Mouse (Mus musculus) midbrain, embryonic 15.5 days (tissue): ENCODE data around the gene Zfp524. TPM values are rescaled to one million over a fixed set of nuclear protein-coding genes. Genes with fewer than 3 reads are reported as not detected.
A peak's percentile ranks its signal among the peaks of the same experiment; 100 is the strongest.

Experiments
- ATAC-seq: fragments of 200-750 bp; cut with Nextera tagmentation; replicated peaks from 2 replicates; pipeline ENCODE4 v1.8.0; 2017; ENCODE audit warnings: moderate TSS enrichment
- H3K27ac ChIP-seq: fragments of 300-500 bp; sonication (generic); 2 replicates; pipeline ENCODE4 v1.5.1; 2015; ENCODE audit warnings: mild to moderate bottlenecking, inconsistent platforms
- H3K27me3 ChIP-seq: fragments of 300-500 bp; sonication (generic); replicated peaks from 2 replicates; pipeline ENCODE4 v1.6.1; 2015; ENCODE audit warnings: inconsistent platforms
- H3K36me3 ChIP-seq: fragments of 300-500 bp; sonication (generic); replicated peaks from 2 replicates; pipeline ENCODE4 v1.6.1; 2015; ENCODE audit warnings: inconsistent platforms
- H3K4me1 ChIP-seq: fragments of 300-500 bp; sonication (generic); 2 replicates; pipeline ENCODE4 v1.6.1; 2015; ENCODE audit warnings: inconsistent platforms
- H3K4me2 ChIP-seq: fragments of 300-500 bp; sonication (generic); 2 replicates; pipeline ENCODE4 v1.6.1; 2015; ENCODE audit warnings: inconsistent platforms, mild to moderate bottlenecking, moderate library complexity
- H3K4me3 ChIP-seq: fragments of 300-500 bp; sonication (generic); 2 replicates; pipeline ENCODE4 v1.5.1; 2015; ENCODE audit warnings: mild to moderate bottlenecking, inconsistent platforms
- H3K9ac ChIP-seq: fragments of 300-500 bp; sonication (generic); 2 replicates; pipeline ENCODE4 v1.6.1; 2015; ENCODE audit warnings: mild to moderate bottlenecking, inconsistent platforms
- H3K9me3 ChIP-seq: fragments of 300-500 bp; sonication (generic); 2 replicates; pipeline ENCODE4 v1.6.1; 2016; ENCODE audit warnings: inconsistent platforms
- WGBS: fragments of 180-500 bp; shearing (Covaris S2); methylation state at CpG from one replicate; pipeline ENCODE4 v1.1.7; 2015; ENCODE audit warnings: mixed read lengths; 5-methylcytosine and 5-hydroxymethylcytosine counted together
- polyA plus RNA-seq: library from polyadenylated mRNA; unstranded; fragments of >200 nt; fragmentation: Nextera tagmentation; extraction: Ambion mirVana; gene quantifications from 2 replicates; pipeline ENCODE4 v1.2.1, GENCODE M21; 2015

The Zfp524 gene
- polyA plus RNA-seq, 1 experiment from 2014 or later = 7.1 TPM

DNA sequence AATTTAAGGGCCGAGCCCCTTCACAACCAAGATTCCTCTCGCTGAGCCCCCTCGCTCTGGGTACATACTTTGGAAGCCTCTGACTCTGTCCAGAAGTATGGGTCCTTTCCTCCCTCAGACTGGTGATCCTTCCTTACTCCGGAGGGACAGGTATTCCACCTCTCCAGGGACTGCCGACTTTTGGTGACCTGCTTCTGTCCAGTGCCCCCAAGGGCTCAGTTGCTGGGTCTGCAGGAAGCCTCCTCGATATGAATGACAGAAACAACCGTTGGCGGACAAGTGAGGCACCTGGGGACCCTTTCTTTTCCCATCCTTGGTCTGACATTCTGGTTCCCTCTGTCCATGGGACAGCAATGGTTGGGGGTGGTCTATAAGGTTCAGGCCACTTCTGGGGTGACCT is 43.2 kb downstream of the Zfp524 start:
- 30% methylated on average over 8 of the region's 8 CpGs for WGBS
- Histone ChIP-seq H3K4me2 (peak overlapping the region; percentile 63), H3K9me3 (no peaks in the 10 kb centered on the region), H3K9ac (peak overlapping the region; percentile 76), H3K36me3 (no peaks in the 10 kb centered on the region), H3K27ac (peak overlapping the region; percentile 82; the same call in 1 of the 2 replicates), H3K27me3 (peaks cover 31% of the 10 kb centered on the region), H3K4me1 (peaks cover 76% of the 10 kb centered on the region), H3K4me3 (peak overlapping the region; percentile 67)
- no peak for ATAC-seq

- WGBS = 32% methylated on average over 11 of the region's 11 CpGs
- peak overlapping the region; percentile 76 for H3K9ac ChIP-seq
- ATAC-seq = no peak
Measured at GRCm38 (mm10) chr7:5057804-5058203, 43.6 kb downstream of the Zfp524 start.

DNA sequence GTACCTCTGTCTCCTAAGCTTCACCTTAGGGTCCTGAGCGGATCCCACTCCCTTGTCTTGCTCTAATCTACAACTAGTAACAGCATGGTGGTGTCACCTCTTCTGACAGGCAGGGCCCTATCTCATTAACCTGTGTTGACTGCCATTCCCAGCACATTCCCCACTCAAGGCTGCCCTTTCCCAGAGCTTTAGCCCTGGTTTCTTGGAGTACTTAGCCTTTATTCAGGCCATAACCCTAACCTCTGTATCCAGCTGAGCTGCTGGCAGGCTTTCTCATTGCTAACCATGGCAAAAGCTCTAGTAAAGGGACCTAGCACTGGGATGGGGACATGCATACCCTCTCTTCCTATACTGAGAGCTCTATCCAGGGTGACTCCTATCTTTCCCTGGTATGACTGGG is 44.4 kb downstream of the Zfp524 start:
- ATAC-seq = no peak

More at GRCm38 (mm10) chr7:5057804-5058203, 43.6 kb downstream of the Zfp524 start:
- Histone ChIP-seq H3K27ac (no peak overlapping the region; the same call in 1 of the 2 replicates), H3K4me2 (peak overlapping the region; percentile 63), H3K4me1 (peaks cover 72% of the 10 kb centered on the region), H3K9me3 (no peaks in the 10 kb centered on the region), H3K36me3 (no peaks in the 10 kb centered on the region), H3K4me3 (peak overlapping the region; percentile 67), H3K27me3 (peaks cover 30% of the 10 kb centered on the region)

GRCm38 (mm10) chr7:5059421-5059820 is 45.2 kb downstream of the Zfp524 start:
- 94% methylated on average over 12 of the region's 12 CpGs for WGBS
- H3K4me2 ChIP-seq = peak overlapping the region; percentile 89
- no peaks in the 10 kb centered on the region for H3K36me3 ChIP-seq
- H3K27ac ChIP-seq = peak overlapping the region; percentile 99; the same call in 1 of the 2 replicates
- no peak overlapping the region for H3K4me3 ChIP-seq
- H3K27me3 ChIP-seq = peaks cover 15% of the 10 kb centered on the region
- H3K9me3 ChIP-seq = no peaks in the 10 kb centered on the region
- peak overlapping the region; percentile 88; the same call in 1 of the 2 replicates for H3K9ac ChIP-seq
- no peak for ATAC-seq
- peaks cover 71% of the 10 kb centered on the region for H3K4me1 ChIP-seq

More for the DNA sequence above, 44.4 kb downstream of the Zfp524 start:
- Histone ChIP-seq H3K27me3 (peaks cover 22% of the 10 kb centered on the region), H3K4me2 (no peak overlapping the region), H3K9me3 (no peaks in the 10 kb centered on the region), H3K4me1 (peaks cover 71% of the 10 kb centered on the region), H3K27ac (no peak overlapping the region), H3K36me3 (no peaks in the 10 kb centered on the region), H3K9ac (no peak overlapping the region), H3K4me3 (no peak overlapping the region; the same call in 1 of the 2 replicates)
- 91% methylated on average over 1 of the region's 1 CpGs for WGBS

GRCm38 (mm10) chr7:5060239-5060731 is 46.1 kb downstream of the Zfp524 start:
- WGBS = 3% methylated on average over 27 of the region's 27 CpGs
- H3K9ac ChIP-seq = peak overlapping the region; percentile 88
- 0 out of 2 replicates have a peak, but pooled peaks have one; percentile 0 for ATAC-seq

DNA sequence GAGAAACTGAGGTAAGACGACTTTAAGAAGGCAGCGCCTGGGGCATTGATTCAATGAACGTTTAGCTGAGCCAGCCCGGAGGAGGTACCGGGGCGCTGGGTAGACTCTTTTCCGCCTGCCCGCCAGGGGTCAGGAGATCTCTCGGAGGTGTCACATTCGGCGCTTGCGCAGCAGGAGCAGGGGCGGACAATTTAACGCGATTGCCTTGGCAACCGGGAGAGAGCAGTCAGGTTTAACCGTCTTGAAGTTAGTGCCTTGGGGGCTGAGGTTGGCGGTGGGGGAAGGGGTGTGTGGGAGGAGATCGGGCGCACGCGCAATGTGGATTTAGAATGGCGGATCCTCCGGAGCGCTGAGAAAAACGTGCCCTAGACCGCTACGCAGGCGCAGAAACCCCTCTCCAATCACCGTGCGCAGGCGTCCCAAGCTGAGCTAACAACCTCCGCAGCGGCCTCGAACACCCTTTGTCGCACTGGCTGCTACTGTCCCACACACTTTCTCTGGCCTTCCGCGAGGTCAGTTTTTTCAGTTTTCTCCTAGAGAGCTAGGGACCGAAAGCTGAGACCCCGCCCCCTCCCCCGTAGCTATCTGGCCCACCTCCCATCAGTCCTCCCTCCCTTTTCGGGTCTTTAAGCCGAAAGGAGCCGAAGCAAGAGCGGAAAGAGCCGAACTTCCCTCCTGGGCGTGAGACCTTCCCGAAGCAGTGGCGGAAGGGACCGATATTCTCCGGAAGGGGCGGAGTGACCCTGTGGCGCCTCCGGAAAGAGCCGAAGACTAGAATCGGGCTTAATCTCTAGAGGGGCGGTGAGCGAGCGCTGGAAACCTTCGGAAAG is 46.9 kb downstream of the Zfp524 start:
- Histone ChIP-seq H3K27me3 (no peaks in the 10 kb centered on the region), H3K36me3 (no peaks in the 10 kb centered on the region), H3K4me2 (peak overlapping the region; percentile 89), H3K9me3 (no peaks in the 10 kb centered on the region), H3K9ac (peak overlapping the region; percentile 88), H3K4me3 (peak overlapping the region; percentile 55), H3K27ac (peak overlapping the region; percentile 99), H3K4me1 (peaks cover 67% of the 10 kb centered on the region)
- peak; percentile 91 for ATAC-seq
- WGBS = under 1% methylated on average over 60 of the region's 60 CpGs

More at GRCm38 (mm10) chr7:5060239-5060731, 46.1 kb downstream of the Zfp524 start:
- H3K27me3 ChIP-seq = peaks cover 6% of the 10 kb centered on the region
- peaks cover 67% of the 10 kb centered on the region for H3K4me1 ChIP-seq
- peak overlapping the region; percentile 55 for H3K4me3 ChIP-seq
- no peaks in the 10 kb centered on the region for H3K9me3 ChIP-seq
- peak overlapping the region; percentile 99 for H3K27ac ChIP-seq
- no peaks in the 10 kb centered on the region for H3K36me3 ChIP-seq
- H3K4me2 ChIP-seq = peak overlapping the region; percentile 89

DNA sequence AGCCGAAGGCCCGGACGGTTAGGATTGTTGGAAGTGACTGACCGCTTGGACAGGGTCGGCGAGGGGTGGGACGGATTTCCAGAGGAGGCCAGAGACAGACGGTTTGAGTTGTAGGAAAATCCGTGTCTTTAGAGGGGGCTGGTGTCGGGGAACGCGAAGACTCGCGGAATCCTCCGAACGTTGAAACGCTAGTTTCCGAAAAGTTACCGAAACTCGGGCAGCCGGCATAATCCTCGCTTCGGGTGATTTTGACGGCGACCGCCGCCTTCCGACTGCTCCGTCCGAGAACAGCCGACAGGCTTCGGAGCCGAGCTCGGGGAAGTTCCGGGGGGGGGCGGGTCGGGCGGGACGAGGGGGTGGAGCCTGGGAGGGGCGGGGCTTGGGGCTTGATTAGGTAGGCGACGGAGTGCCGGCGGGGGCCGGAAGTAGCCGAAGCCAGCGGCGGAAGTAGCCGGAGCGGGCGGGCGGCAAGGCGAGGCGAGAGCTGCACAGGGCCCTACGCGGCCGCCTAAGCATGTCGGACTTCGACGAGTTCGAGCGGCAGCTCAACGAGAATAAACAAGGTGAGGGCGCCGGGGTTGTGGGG is 47.7 kb downstream of the Zfp524 start, which contains the start of gene U2af2:
TSS of gene U2af2 (plus strand) at position 370 of the 586 bp plus-strand sequence.
- H3K4me3 ChIP-seq = peak within 1 kb of the TSS; percentile 55
- peak within 1 kb of the TSS; percentile 89 for H3K4me2 ChIP-seq
- H3K27ac ChIP-seq = peak within 1 kb of the TSS; percentile 99
- no peaks in the 10 kb centered on the region for H3K36me3 ChIP-seq
- peak; percentile 79 for ATAC-seq
- H3K4me1 ChIP-seq = peaks cover 67% of the 10 kb centered on the region
- under 1% methylated on average over 65 of the region's 65 CpGs for WGBS
- H3K9me3 ChIP-seq = no peaks in the 10 kb centered on the region
- no peaks in the 10 kb centered on the region for H3K27me3 ChIP-seq
- peak within 1 kb of the TSS; percentile 88 for H3K9ac ChIP-seq

DNA sequence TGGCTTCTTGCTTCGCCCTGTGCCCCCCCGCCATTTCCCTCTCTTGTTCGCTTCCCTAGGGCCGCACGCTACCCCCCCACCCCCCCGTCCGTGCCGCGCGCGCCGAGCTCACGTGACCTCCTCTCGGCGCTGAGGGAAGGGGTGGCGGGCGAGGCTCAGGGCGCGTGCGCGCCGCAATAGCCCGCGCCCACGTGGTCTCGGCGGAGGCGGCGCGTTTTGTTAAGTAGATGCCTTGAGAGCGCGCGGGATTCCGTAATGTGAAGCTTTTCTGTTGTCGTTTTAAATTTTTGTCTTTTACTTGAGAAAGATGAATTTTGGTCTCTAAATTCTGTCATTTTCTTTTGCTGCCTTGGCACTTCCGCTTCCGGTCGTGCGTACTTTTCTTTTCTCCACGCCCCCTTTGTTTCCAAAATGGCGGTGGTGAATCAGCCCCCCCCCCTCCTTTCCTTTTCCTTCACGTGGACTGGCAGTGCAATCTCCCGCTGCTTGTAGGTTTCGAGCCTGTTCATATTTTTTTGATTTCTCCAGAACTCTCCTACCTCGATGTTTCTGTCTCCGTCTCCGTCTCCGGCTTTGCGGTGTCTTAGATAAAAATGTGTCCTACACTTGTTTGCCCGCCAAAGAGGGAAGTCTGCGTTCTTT is 48.3 kb downstream of the Zfp524 start:
- WGBS = under 1% methylated on average over 50 of the region's 51 CpGs
- Histone ChIP-seq H3K9ac (peak overlapping the region; percentile 88), H3K27ac (peak overlapping the region; percentile 99), H3K36me3 (0 out of 2 replicates have a peak, but pooled peaks cover 3% of the 10 kb centered on the region), H3K4me1 (peaks cover 62% of the 10 kb centered on the region), H3K4me3 (peak overlapping the region; percentile 55), H3K4me2 (peak overlapping the region; percentile 89), H3K27me3 (no peaks in the 10 kb centered on the region), H3K9me3 (no peaks in the 10 kb centered on the region)
- peak; percentile 16 for ATAC-seq

- Histone ChIP-seq H3K36me3 (peaks cover 26% of the 10 kb centered on the region), H3K9ac (no peak overlapping the region), H3K27ac (no peak overlapping the region), H3K4me3 (no peak overlapping the region), H3K9me3 (no peaks in the 10 kb centered on the region), H3K4me2 (peak overlapping the region; percentile 89; the same call in 1 of the 2 replicates), H3K27me3 (no peaks in the 10 kb centered on the region), H3K4me1 (peaks cover 40% of the 10 kb centered on the region)
- ATAC-seq = no peak
- 95% methylated on average over 6 of the region's 6 CpGs for WGBS
Measured at GRCm38 (mm10) chr7:5064886-5065285, 50.7 kb downstream of the Zfp524 start.
